Mouse (Mus musculus) megakaryocyte, embryonic 14.5 days (primary cell): ENCODE measurements around the gene Mosmo.

Experiments used
- FLI1 ChIP-seq: IDR thresholded peaks from 2 replicates; pipeline ENCODE4 v1.6.1; 2012; ENCODE audit warnings: low read length, inconsistent platforms, mixed read lengths
- GATA1 ChIP-seq: IDR thresholded peaks from 3 replicates; pipeline ENCODE4 v1.6.1; 2012; ENCODE audit warnings: mixed read lengths, low read length, inconsistent platforms, borderline replicate concordance

DNA sequence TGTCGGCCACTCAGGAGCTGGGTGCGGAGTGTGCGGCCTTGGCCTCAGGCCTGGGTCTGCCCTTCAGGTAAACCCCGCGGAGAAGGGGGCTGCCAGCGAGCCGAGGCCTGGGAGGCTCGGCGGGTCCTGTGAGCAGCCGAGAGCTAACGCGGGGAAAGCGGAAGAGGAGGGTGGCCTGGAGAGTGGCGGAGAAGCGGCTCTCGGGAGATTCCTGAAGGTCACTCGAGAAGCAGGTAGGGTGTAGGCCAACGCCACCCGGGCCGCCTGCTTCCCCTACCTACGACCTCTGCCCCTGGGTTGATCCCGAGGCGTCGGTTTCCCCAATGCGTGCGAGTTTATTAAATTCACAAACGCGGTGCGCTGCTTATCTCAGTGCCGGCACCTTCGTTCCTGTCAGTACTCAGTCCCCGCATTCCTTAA lies 42.0 kb upstream of the Mosmo start:
- TF ChIP-seq GATA1 (no peak), FLI1 (no peak)
